Mouse (Mus musculus) cerebellum, postnatal 14 days (tissue): ENCODE measurements at regions not wholly inside any gene's neighbourhood (a gene's known extent, or its start where the extent isn't known, plus 50 kb on each side); places are given as distances from the start of the nearest gene placed in this dataset.
A peak's percentile ranks its signal among the peaks of the same experiment; 100 is the strongest.

ENCODE experiments used
- DNase-seq, 2 experiments: peaks; one replicate each; pipeline ENCODE4 v3.0.0; 2021; ENCODE audit warnings: mixed read lengths in 2 of 2

GRCm38 (mm10) chr3:83556788-83557515 is 209.2 kb upstream of the Sfrp2 start:
- DNase-seq = no peak

DNA sequence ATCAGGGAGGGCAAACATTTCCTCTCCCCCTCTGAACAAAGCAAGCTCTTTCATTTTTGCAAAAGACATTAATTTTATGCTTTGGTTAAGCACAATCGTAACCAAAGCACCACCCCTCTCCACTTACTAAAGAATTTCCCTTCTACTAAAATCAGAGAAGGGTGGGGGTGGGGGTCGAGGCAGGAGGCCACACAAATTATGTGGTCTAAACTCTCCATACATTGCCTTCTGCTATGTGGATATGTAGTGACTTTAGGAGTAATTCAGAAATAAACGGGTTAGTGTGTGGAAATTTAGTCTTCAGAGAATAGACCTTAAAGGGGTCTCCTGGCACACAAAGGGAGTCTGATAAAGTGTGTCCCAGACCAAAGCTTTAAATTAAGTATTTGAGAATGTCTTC is 204.1 kb upstream of the Sfrp2 start:
- no peak for DNase-seq

DNA sequence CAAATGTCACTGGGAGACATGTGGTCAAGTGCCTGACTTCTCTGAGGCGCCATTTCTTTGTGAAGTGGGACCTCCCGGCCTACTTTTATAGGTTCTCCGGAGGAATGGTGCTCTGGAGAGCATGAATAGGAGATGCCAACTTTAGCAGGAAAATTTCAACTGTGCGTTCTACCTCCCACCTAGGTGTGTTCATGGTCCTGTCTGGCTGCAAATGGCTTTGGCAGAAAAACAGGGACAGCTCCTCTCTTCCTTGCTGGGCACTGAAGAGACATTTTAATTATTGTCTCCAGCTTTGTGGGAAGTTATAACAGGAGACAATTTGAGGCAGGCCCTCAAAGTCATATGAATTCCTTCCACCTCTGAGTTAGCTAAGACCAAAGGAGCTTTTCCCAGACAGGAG is 190.6 kb upstream of the Sfrp2 start:
- DNase-seq = peak; percentile 42 to 58

GRCm38 (mm10) chr3:83576155-83576554 is 190.0 kb upstream of the Sfrp2 start:
- DNase-seq = peak; percentile 91 to 93

- no peak for DNase-seq
These were observed 185.4 kb upstream of the Sfrp2 start for GRCm38 (mm10) chr3:83580766-83581165.

DNA sequence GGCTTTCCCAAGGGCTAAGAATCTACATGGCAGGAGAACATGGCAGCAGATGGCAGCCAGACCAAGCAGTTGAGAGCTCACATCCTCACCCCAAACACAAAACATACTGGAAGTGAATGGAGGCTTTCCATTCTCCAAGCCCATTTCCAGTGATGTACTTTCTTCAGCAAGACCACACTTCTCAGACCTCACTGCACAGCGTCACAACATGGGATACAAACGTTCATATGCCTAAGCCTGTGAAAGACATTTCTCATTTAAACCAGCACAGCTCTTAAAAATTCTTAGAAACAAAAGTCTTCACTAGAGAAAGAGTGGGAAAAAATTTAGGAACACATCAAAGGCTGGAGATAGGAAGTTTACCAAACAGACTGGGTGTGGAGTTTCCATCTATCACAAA is 183.9 kb upstream of the Sfrp2 start:
- DNase-seq = no peak

- DNase-seq = no peak
These were observed 182.9 kb upstream of the Sfrp2 start for GRCm38 (mm10) chr3:83583071-83583672.

DNA sequence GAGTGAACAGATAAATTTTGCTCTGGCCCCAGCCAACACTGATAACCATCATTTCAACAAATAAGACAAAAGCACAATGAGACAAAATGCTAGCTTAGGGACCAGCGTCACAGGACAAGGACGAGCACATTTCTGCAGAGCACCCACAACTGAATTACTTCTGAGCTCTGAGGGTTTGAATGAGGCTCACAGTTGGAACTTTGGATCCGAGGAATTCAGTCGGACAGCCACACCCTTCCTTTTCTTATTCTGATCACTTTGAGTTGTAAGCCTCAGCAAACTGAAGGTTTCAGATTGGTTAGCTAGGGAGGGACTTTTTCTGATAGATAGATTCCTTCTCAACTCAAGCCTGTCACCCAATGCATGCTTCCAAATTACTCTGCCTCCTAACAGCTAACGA is 180.0 kb upstream of the Sfrp2 start:
- no peak for DNase-seq

DNA sequence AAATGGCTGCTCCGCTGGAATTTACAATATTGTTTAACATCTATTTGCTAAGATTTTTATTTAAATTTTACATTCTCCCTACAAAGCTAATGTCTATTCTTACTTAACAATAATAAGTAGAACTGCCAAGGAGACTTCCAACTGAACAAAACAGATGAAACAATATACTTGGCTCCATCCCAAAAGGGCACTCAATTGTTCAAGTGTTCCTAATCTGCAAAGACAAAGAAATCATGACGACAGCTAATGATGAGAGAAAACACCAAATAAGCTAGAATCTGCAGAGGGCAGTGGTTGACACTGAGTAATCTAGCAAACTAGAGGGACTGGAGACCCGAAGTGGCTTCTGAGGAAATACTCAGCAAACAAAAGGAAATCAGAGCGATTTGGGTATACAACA is 179.6 kb upstream of the Sfrp2 start:
- DNase-seq = no peak

GRCm38 (mm10) chr3:83589127-83589526 is 177.0 kb upstream of the Sfrp2 start:
- no peak for DNase-seq

DNA sequence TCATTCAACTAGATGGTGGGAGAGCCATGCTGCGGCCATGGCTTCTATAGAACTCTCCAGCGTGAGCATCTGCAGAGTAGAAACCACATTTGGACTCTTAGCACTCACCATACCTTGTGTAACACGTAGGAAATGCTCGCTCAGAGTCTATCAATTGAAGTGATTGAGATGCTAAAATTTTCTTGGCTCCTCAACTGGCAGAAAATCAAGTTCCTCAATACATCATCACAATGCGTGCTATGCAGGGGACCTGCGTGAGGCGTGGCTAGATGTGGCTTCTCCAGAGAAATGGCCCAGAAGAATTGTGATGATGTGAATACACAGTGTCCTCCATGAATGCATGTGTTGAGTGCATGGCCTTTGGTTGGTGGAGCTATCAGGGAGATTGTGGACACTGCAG is 174.9 kb upstream of the Sfrp2 start:
- no peak for DNase-seq

GRCm38 (mm10) chr3:83593321-83593720 is 172.8 kb upstream of the Sfrp2 start:
- DNase-seq = no peak

- no peak for DNase-seq
These were observed 164.6 kb upstream of the Sfrp2 start for GRCm38 (mm10) chr3:83601506-83601905.

GRCm38 (mm10) chr3:83609095-83609770 is 156.9 kb upstream of the Sfrp2 start:
- DNase-seq = no peak

GRCm38 (mm10) chr3:83620435-83620834 is 145.7 kb upstream of the Sfrp2 start:
- peak in 1 of 2 experiments; percentile 3 for DNase-seq

- DNase-seq = no peak
These were observed 133.1 kb upstream of the Sfrp2 start for GRCm38 (mm10) chr3:83633032-83633431.

- no peak for DNase-seq
These were observed 125.7 kb upstream of the Sfrp2 start for GRCm38 (mm10) chr3:83640433-83640832.

DNA sequence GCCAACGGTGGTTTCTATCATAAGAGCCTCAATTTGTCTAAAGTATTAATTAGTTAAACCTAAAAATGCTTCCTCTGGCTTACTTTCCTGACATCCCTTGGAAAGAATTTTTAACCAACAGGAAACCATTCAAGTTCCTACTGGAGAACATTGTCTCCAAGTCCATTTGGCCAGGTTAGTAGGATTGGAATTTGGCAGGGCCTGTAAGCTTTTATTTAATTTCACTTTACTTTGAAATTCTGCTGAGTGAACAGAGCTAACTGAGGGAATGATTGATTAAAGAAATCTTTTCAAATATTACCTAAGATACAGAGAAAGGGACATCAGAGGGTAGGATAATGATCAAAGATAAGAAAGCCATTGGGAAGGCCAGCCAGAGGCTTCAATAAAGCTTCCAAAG is 102.4 kb upstream of the Sfrp2 start:
- DNase-seq = no peak

DNA sequence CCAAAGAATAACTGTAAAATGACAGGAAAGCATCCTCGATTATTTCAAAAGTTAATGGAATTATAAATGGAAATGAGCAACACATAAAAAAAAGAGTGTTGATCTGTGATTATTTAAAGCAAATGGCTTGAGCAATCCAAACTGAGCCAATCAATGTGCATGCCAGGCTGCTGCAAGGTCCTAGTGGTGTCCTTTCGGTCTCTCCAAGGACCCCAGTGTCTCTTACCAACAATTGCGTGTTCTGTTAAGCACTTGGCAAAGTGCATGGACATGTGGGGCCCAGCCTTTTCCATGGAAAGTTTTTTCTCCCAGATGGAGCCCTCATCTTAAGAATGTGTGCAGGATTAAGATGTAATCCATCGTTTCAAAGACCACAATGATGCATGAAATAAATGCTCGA is 90.0 kb upstream of the Sfrp2 start:
- DNase-seq = no peak

DNA sequence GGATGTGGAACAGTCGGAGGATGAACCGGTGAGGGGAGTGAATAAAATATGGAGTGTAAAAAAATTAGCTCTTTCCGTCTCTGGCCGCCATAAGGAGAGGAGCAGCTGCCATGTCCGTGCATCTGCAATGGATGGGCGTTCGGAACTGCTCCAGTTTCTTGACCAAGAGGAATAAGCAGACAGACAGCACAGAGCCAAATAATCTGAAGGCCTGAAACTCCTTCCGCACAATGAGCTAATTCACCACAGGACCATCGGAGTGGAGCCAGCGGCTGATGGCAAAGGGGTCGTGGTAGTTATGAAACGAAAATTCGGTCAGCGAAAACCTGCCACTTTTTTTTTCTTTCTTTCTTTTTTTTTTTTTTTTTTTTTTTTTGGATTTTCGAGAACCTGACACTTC is 79.5 kb upstream of the Sfrp2 start:
- DNase-seq = peak; percentile 44 to 46

GRCm38 (mm10) chr3:83687503-83687902 is 78.6 kb upstream of the Sfrp2 start:
- DNase-seq = no peak

- DNase-seq = no peak
These were observed 76.8 kb upstream of the Sfrp2 start for GRCm38 (mm10) chr3:83689068-83689976.

GRCm38 (mm10) chr3:83694505-83694904 is 71.6 kb upstream of the Sfrp2 start:
- DNase-seq = no peak
